Mouse (Mus musculus) CH12.LX (cell line): ENCODE results near the gene Tmem38b. TPM values are rescaled to one million over a fixed set of nuclear protein-coding genes. Genes with fewer than 3 reads are reported as not detected.
"Not testable (repeated sequence)": the region's sequence is repeated elsewhere in the genome, so short reads cannot be mapped to it uniquely, and the experiment has no call there.

Experiments used
- DNase-seq: peaks from one replicate; pipeline ENCODE4 v3.0.0-alpha.2; 2013; ENCODE audit errors: extremely low read depth
- H3K27ac ChIP-seq: 2 replicates; pipeline ENCODE4 v1.5.1; 2012; ENCODE audit warnings: low read depth, mild to moderate bottlenecking, control low read depth, moderate library complexity; ENCODE audit not compliant: insufficient read depth
- H3K27me3 ChIP-seq: replicated peaks from 2 replicates; pipeline ENCODE3; 2012; ENCODE audit warnings: inconsistent platforms
- H3K36me3 ChIP-seq, 2 experiments: replicated peaks in 1 of 2; 2 replicates each; pipeline versions ENCODE3 to v1.6.1; 2012; ENCODE audit warnings: inconsistent platforms in 1 of 2, low read length in 1 of 2, mild to moderate bottlenecking in 1 of 2, mixed read lengths in 1 of 2, moderate library complexity in 1 of 2; ENCODE audit not compliant: control insufficient read depth in 1 of 2, insufficient read depth in 1 of 2
- H3K4me1 ChIP-seq, 2 experiments: 2 replicates each; pipeline ENCODE4 v1.6.1; 2012; ENCODE audit warnings: inconsistent platforms in 1 of 2, moderate library complexity in 1 of 2; ENCODE audit not compliant: insufficient read depth in 2 of 2, control insufficient read depth in 1 of 2
- H3K4me2 ChIP-seq: 2 replicates; pipeline ENCODE4 v1.6.1; 2012; ENCODE audit warnings: low read depth, mild to moderate bottlenecking, control low read depth; ENCODE audit not compliant: poor library complexity, insufficient read depth, severe bottlenecking
- H3K4me3 ChIP-seq, 3 experiments: fragments of 150-350 bp in 1 of 3; sonication (generic) in 1 of 3; replicated peaks in 1 of 3; 2 replicates each; pipeline versions ENCODE3 to v1.5.1; 2011 to 2012; ENCODE audit warnings: low read depth in 2 of 3, low read length in 2 of 3, mild to moderate bottlenecking in 2 of 3, moderate library complexity in 2 of 3, control low read depth in 1 of 3, improper control_type of control experiment in 1 of 3, inconsistent platforms in 1 of 3, mixed read lengths in 1 of 3; ENCODE audit not compliant: poor library complexity in 1 of 3
- H3K79me2 ChIP-seq: replicated peaks from 2 replicates; pipeline ENCODE4 v1.6.1; 2012; ENCODE audit warnings: mild to moderate bottlenecking, moderate library complexity; ENCODE audit not compliant: control insufficient read depth, poor library complexity, insufficient read depth, severe bottlenecking; ENCODE audit errors: extremely low read depth
- H3K9ac ChIP-seq: 2 replicates; pipeline ENCODE4 v1.6.1; 2012; ENCODE audit warnings: low read depth, mild to moderate bottlenecking, control low read depth, moderate library complexity; ENCODE audit not compliant: insufficient read depth
- H3K9me3 ChIP-seq: replicated peaks from 2 replicates; pipeline ENCODE3; 2012; ENCODE audit warnings: low read length, inconsistent platforms, mixed read lengths
- CHD1 ChIP-seq: IDR thresholded peaks from 2 replicates; pipeline ENCODE4 v1.6.1; 2012; ENCODE audit warnings: low read depth, low read length, improper control_type of control experiment, inconsistent platforms
- CTCF ChIP-seq, 2 experiments: IDR thresholded peaks in 1 of 2; conservative IDR thresholded peaks in 1 of 2; 2 replicates each; pipeline ENCODE4 v1.5.1; 2011 to 2012; ENCODE audit warnings: low read depth in 2 of 2, low read length in 2 of 2, improper control_type of control experiment in 1 of 2, inconsistent platforms in 1 of 2, mild to moderate bottlenecking in 1 of 2, moderate library complexity in 1 of 2
- EP300 ChIP-seq: IDR thresholded peaks from 2 replicates; pipeline ENCODE4 v1.6.1; 2011; ENCODE audit warnings: low read length, improper control_type of control experiment
- ETS1 ChIP-seq: conservative IDR thresholded peaks from 2 replicates; pipeline ENCODE4 v1.6.1; 2012; ENCODE audit warnings: low read depth, mild to moderate bottlenecking, inconsistent platforms, low read length, improper control_type of control experiment, moderate library complexity
- GABPA ChIP-seq: IDR thresholded peaks from 2 replicates; pipeline ENCODE4 v1.6.1; 2012; ENCODE audit warnings: low read depth, low read length, improper control_type of control experiment, inconsistent platforms; ENCODE audit not compliant: insufficient replicate concordance
- HCFC1 ChIP-seq: IDR thresholded peaks from 2 replicates; pipeline ENCODE4 v1.6.1; 2012; ENCODE audit warnings: low read depth, mild to moderate bottlenecking, inconsistent platforms, low read length, improper control_type of control experiment
- IRF4 ChIP-seq: IDR thresholded peaks from 2 replicates; pipeline ENCODE4 v1.6.1; 2014; ENCODE audit warnings: low read depth, mild to moderate bottlenecking, inconsistent platforms, low read length, improper control_type of control experiment
- JUN ChIP-seq: IDR thresholded peaks from 2 replicates; pipeline ENCODE4 v1.6.1; 2011; ENCODE audit warnings: low read depth, mild to moderate bottlenecking, low read length, improper control_type of control experiment, moderate library complexity; ENCODE audit not compliant: insufficient read depth
- JUND ChIP-seq: conservative IDR thresholded peaks from 2 replicates; pipeline ENCODE4 v1.6.1; 2011; ENCODE audit warnings: low read depth, low read length, improper control_type of control experiment
- KAT2A ChIP-seq: IDR thresholded peaks from 2 replicates; pipeline ENCODE4 v1.6.1; 2012; ENCODE audit warnings: low read length, improper control_type of control experiment, inconsistent platforms; ENCODE audit not compliant: insufficient replicate concordance
- MEF2A ChIP-seq: IDR thresholded peaks from 2 replicates; pipeline ENCODE4 v1.6.1; 2014; ENCODE audit warnings: low read depth, mild to moderate bottlenecking, inconsistent platforms, low read length, improper control_type of control experiment, borderline replicate concordance
- MYC ChIP-seq: IDR thresholded peaks from 2 replicates; pipeline ENCODE4 v1.6.1; 2011; ENCODE audit warnings: low read depth, mild to moderate bottlenecking, improper control_type of control experiment, low read length
- NELFE ChIP-seq: IDR thresholded peaks from 2 replicates; pipeline ENCODE4 v1.6.1; 2011; ENCODE audit warnings: low read depth, low read length, improper control_type of control experiment
- NRF1 ChIP-seq: IDR thresholded peaks from 2 replicates; pipeline ENCODE4 v1.6.1; 2014; ENCODE audit warnings: low read depth, mild to moderate bottlenecking, inconsistent platforms, low read length, improper control_type of control experiment, moderate library complexity
- PAX5 ChIP-seq: IDR thresholded peaks from 2 replicates; pipeline ENCODE4 v1.6.1; 2012; ENCODE audit warnings: low read length, inconsistent platforms, mixed read lengths
- POLR2A ChIP-seq: IDR thresholded peaks from 2 replicates; pipeline ENCODE4 v1.6.1; 2011; ENCODE audit warnings: low read depth, mild to moderate bottlenecking, improper control_type of control experiment, low read length
- RAD21 ChIP-seq: IDR thresholded peaks from 2 replicates; pipeline ENCODE4 v1.6.1; 2011; ENCODE audit warnings: low read depth, mild to moderate bottlenecking, low read length, improper control_type of control experiment, moderate library complexity
- SMC3 ChIP-seq: IDR thresholded peaks from 2 replicates; pipeline ENCODE4 v1.6.1; 2011; ENCODE audit warnings: low read depth, low read length, improper control_type of control experiment
- TCF12 ChIP-seq: IDR thresholded peaks from 2 replicates; pipeline ENCODE4 v1.6.1; 2014; ENCODE audit warnings: low read depth, mild to moderate bottlenecking, inconsistent platforms, low read length, improper control_type of control experiment
- UBTF ChIP-seq: IDR thresholded peaks from 2 replicates; pipeline ENCODE4 v1.6.1; 2012; ENCODE audit warnings: low read depth, mild to moderate bottlenecking, inconsistent platforms, low read length, improper control_type of control experiment, moderate library complexity
- USF1 ChIP-seq: IDR thresholded peaks from 2 replicates; pipeline ENCODE4 v1.6.1; 2014; ENCODE audit warnings: low read depth, mild to moderate bottlenecking, inconsistent platforms, low read length, improper control_type of control experiment
- USF2 ChIP-seq: conservative IDR thresholded peaks from 2 replicates; pipeline ENCODE4 v1.6.1; 2011; ENCODE audit warnings: low read depth, low read length, improper control_type of control experiment
- ZC3H11A ChIP-seq: IDR thresholded peaks from 2 replicates; pipeline ENCODE4 v1.6.1; 2012; ENCODE audit warnings: low read depth, mild to moderate bottlenecking, inconsistent platforms, low read length, improper control_type of control experiment
- ZMIZ1 ChIP-seq: IDR thresholded peaks from 2 replicates; pipeline ENCODE4 v1.6.1; 2012; ENCODE audit warnings: low read depth, mild to moderate bottlenecking, inconsistent platforms, low read length, improper control_type of control experiment
- dilution Hi-C: fragments of 300-500 bp; cut with MboI; formaldehyde crosslinking; loops from 2 replicates; pipeline ENCODE4 v1.14.3; 2020; ENCODE audit warnings: low sequenced_read_pairs; ENCODE audit not compliant: extremely low pct_unique_long_range_greater_than_20kb, extremely low pct_ligation_motif_present
- in situ Hi-C: fragments of 300-500 bp; cut with MboI; formaldehyde crosslinking; loops from 3 replicates; pipeline ENCODE4 v1.14.3; 2019; ENCODE audit warnings: low sequenced_read_pairs, low pct_ligation_motif_present, low pct_unique_long_range_greater_than_20kb, mixed read lengths
- polyA plus RNA-seq: library from polyadenylated mRNA; unstranded; fragments of >175 nt; gene quantifications from 2 replicates; pipeline ENCODE4 v1.2.1, GENCODE M21; 2012; ENCODE audit warnings: low read depth; ENCODE audit not compliant: insufficient read length
- total RNA-seq, 2 experiments: library from RNA; depleted of rRNA; stranded (reverse); fragments of 300-350 nt in 1 of 2; fragments of >200 nt in 1 of 2; gene quantifications; 2 replicates each; pipeline ENCODE4 v1.2.3; 2012 to 2014

The Tmem38b gene
- total and polyA plus RNA-seq, 3 experiments = 5.9 to 10.8 (median 10.5) TPM

- TF ChIP-seq JUN (peak; percentile 50; the same call in 1 of the 2 replicates), ZMIZ1 (no peak), IRF4 (no peak), MEF2A (no peak), HCFC1 (no peak), RAD21 (no peak), SMC3 (no peak), MYC (no peak), UBTF (no peak)
These were observed 26.8 kb upstream of the Tmem38b start (continued) for GRCm38 (mm10) chr4:53798896-53799676.

- H3K27ac ChIP-seq = no peak overlapping the region
- in situ Hi-C loops = loop anchor here (5.0 kb wide), 1 partner anchor 52 kb away; no protein-coding TSS in a partner anchor
- dilution Hi-C loops = no loop called here
These were observed 26.1 kb upstream of the Tmem38b start for GRCm38 (mm10) chr4:53799753-53800152.

GRCm38 (mm10) chr4:53803674-53804073 is 22.2 kb upstream of the Tmem38b start:
- H3K36me3 ChIP-seq, H3K27me3 ChIP-seq, H3K4me2 ChIP-seq, H3K9ac ChIP-seq, H3K9me3 ChIP-seq, in situ Hi-C loops, DNase-seq, dilution Hi-C loops, H3K4me3 ChIP-seq, H3K27ac ChIP-seq, H3K79me2 ChIP-seq: not testable (repeated sequence)
- peaks cover 12 to 20% of the 10 kb centered on the region in 2 experiments for H3K4me1 ChIP-seq

More at GRCm38 (mm10) chr4:53799753-53800152, 26.1 kb upstream of the Tmem38b start:
- peaks cover 24 to 59% of the 10 kb centered on the region in 2 experiments for H3K4me1 ChIP-seq
- peak; percentile 88 for DNase-seq
- H3K27me3 ChIP-seq = no peaks in the 10 kb centered on the region
- H3K4me3 ChIP-seq = no peak overlapping the region
- H3K9ac ChIP-seq = no peak overlapping the region
- H3K4me2 ChIP-seq = peak overlapping the region; percentile 59
- no peaks in the 10 kb centered on the region for H3K36me3 ChIP-seq
- no peak for TF ChIP-seq KAT2A
- peak; percentile 59; the same call in 1 of the 2 replicates for TF ChIP-seq TCF12
- TF ChIP-seq ETS1 = peak; percentile 53; the same call in 1 of the 2 replicates
- TF ChIP-seq JUND = no peak
- no peak for TF ChIP-seq CHD1
- peak; percentile 76 for TF ChIP-seq EP300
- TF ChIP-seq ZC3H11A = no peak
- no peak for TF ChIP-seq CTCF (conservative IDR thresholded peaks at IDR 0.05 in 1 of 2, IDR thresholded peaks at IDR 0.05 in 1 of 2; ENCODE audit: low read depth in 2 of 2, low read length in 2 of 2)
- TF ChIP-seq GABPA = no peak
- peak; percentile 50 for TF ChIP-seq IRF4
- TF ChIP-seq HCFC1 = no peak
- TF ChIP-seq MEF2A = peak; percentile 50; the same call in 1 of the 2 replicates
- no peak for TF ChIP-seq USF1
- no peak for TF ChIP-seq NRF1
- no peak for TF ChIP-seq JUN
- TF ChIP-seq ZMIZ1 = no peak
- no peak for TF ChIP-seq USF2
- no peak for TF ChIP-seq NELFE
- no peak for TF ChIP-seq PAX5
- TF ChIP-seq POLR2A = no peak
- H3K79me2 ChIP-seq = no peaks in the 10 kb centered on the region
- no peaks in the 10 kb centered on the region for H3K9me3 ChIP-seq

GRCm38 (mm10) chr4:53806428-53806827 is 19.4 kb upstream of the Tmem38b start:
- H3K27ac ChIP-seq, H3K27me3 ChIP-seq, H3K4me1 ChIP-seq, H3K9me3 ChIP-seq, H3K9ac ChIP-seq, H3K36me3 ChIP-seq, DNase-seq, H3K79me2 ChIP-seq, in situ Hi-C loops, dilution Hi-C loops, H3K4me2 ChIP-seq, H3K4me3 ChIP-seq: not testable (repeated sequence)
